Mouse (Mus musculus): Measurements from ENCODE around the gene D17H6S53E.

- TF ChIP-seq CTCF (IDR thresholded peaks at IDR 0.05; ENCODE audit: low read depth) (no peak), EP300 (IDR thresholded peaks at IDR 0.05; ENCODE audit: low read depth) (peak; percentile 62)
These were observed 22.9 kb upstream of the D17H6S53E start for GRCm38 (mm10) chr17:35103221-35103690.

All from liver, postnatal 0 days (tissue).